ENCODE assay signal across 20 mouse cellular contexts in genomic region chr15:5584381-5584780, GRCm38 (mm10).
"Had no signal": no experiment of that assay in that cellular context is flagged by ENCODE, and none has a peak within 500 bp of the region (broad histone marks: within the 10 kb centered on the region; RNA-seq: fewer than 3 reads in every experiment).

No protein-coding gene starts in this region.

- H3K9ac ChIP-seq: lung, embryonic 14.5 days; midbrain, embryonic 12.5 days; neural tube, embryonic 13.5 days; neural tube, embryonic 15.5 days; stomach, embryonic 15.5 days had no signal

- H3K9me3 ChIP-seq: midbrain, embryonic 10.5 days; midbrain, embryonic 12.5 days; neural tube, embryonic 13.5 days; neural tube, embryonic 15.5 days; stomach, embryonic 15.5 days had no signal

- H3K4me3 ChIP-seq: midbrain, embryonic 10.5 days; midbrain, embryonic 12.5 days; myocyte; neural tube, embryonic 13.5 days; neural tube, embryonic 15.5 days; stomach, embryonic 15.5 days had no signal

- H3K36me3 ChIP-seq: midbrain, embryonic 10.5 days; midbrain, embryonic 12.5 days; neural tube, embryonic 13.5 days; neural tube, embryonic 15.5 days; stomach, embryonic 15.5 days had no signal

- H3K4me2 ChIP-seq: lung, embryonic 14.5 days; midbrain, embryonic 12.5 days; neural tube, embryonic 13.5 days; neural tube, embryonic 15.5 days; stomach, embryonic 15.5 days had no signal

- H3K4me1 ChIP-seq: midbrain, embryonic 10.5 days; midbrain, embryonic 12.5 days; neural tube, embryonic 13.5 days; neural tube, embryonic 15.5 days; stomach, embryonic 15.5 days had no signal

- ATAC-seq: midbrain, embryonic 16.5 days had no signal

- H3K27ac ChIP-seq: midbrain, embryonic 10.5 days; midbrain, embryonic 12.5 days; neural tube, embryonic 13.5 days; neural tube, embryonic 15.5 days; stomach, embryonic 15.5 days; stomach, postnatal 0 days had no signal

- H3K27me3 ChIP-seq: midbrain, embryonic 12.5 days; neural tube, embryonic 13.5 days; neural tube, embryonic 15.5 days; stomach, embryonic 15.5 days had no signal

- DNase-seq: lung, adult 18-20 months; lung, embryonic 14.5 days; lung, postnatal 10 days; lung, postnatal 4 days; midbrain, embryonic 14.5 days; retina, postnatal 1 day; right cerebral cortex, adult 18-20 months; right cerebral cortex, postnatal 25 days; right cerebral cortex, postnatal 4 days; thymus, adult 2 months; thymus, postnatal 25 days; thymus, postnatal 4 days had no signal
